Mouse (Mus musculus) midbrain, embryonic 14.5 days (tissue): Measurements from ENCODE around the gene Icam1. TPM values are rescaled to one million over a fixed set of nuclear protein-coding genes. Genes with fewer than 3 reads are reported as not detected.
"Not testable (repeated sequence)": the region's sequence is repeated elsewhere in the genome, so short reads cannot be mapped to it uniquely, and the experiment has no call there.

ENCODE experiments used
- ATAC-seq: fragments of 200-750 bp; cut with Nextera tagmentation; 2 replicates; pipeline ENCODE4 v1.8.0; 2017; ENCODE audit warnings: moderate number of reproducible peaks, moderate library complexity; ENCODE audit not compliant: low FRiP score, low TSS enrichment
- DNase-seq: peaks from one replicate; pipeline ENCODE4 v3.0.0-alpha.2; 2015
- H3K27ac ChIP-seq: fragments of 300-500 bp; sonication (generic); replicated peaks from 2 replicates; pipeline ENCODE4 v1.5.1; 2014; ENCODE audit warnings: mild to moderate bottlenecking, low read depth, low read length, moderate library complexity
- H3K27me3 ChIP-seq: fragments of 300-500 bp; sonication (generic); 2 replicates; pipeline ENCODE4 v1.6.1; 2014; ENCODE audit warnings: low read length, control low read depth, mixed read lengths; ENCODE audit not compliant: control insufficient read depth, insufficient read depth
- H3K36me3 ChIP-seq: fragments of 300-500 bp; sonication (generic); 2 replicates; pipeline ENCODE4 v1.6.1; 2014; ENCODE audit warnings: low read length, control low read depth; ENCODE audit not compliant: control insufficient read depth, insufficient read depth
- H3K4me1 ChIP-seq: fragments of 300-500 bp; sonication (generic); 2 replicates; pipeline ENCODE4 v1.6.1; 2014; ENCODE audit warnings: mild to moderate bottlenecking, antibody characterized with exemption, low read length, control low read depth; ENCODE audit not compliant: control insufficient read depth, insufficient read depth
- H3K4me2 ChIP-seq: fragments of 300-500 bp; sonication (generic); 2 replicates; pipeline ENCODE4 v1.6.1; 2014; ENCODE audit warnings: mild to moderate bottlenecking, low read length, moderate library complexity
- H3K4me3 ChIP-seq: fragments of 300-500 bp; sonication (generic); replicated peaks from 2 replicates; pipeline ENCODE4 v1.5.1; 2014; ENCODE audit warnings: low read depth, low read length
- H3K9ac ChIP-seq: fragments of 300-500 bp; sonication (generic); replicated peaks from 2 replicates; pipeline ENCODE4 v1.6.1; 2014; ENCODE audit warnings: mild to moderate bottlenecking, low read length, moderate library complexity
- H3K9me3 ChIP-seq: fragments of 300-500 bp; sonication (generic); 2 replicates; pipeline ENCODE4 v1.6.1; 2016; ENCODE audit warnings: low read length, control low read depth, mixed read lengths; ENCODE audit not compliant: control insufficient read depth
- WGBS: fragments of 180-500 bp; shearing (Covaris S2); extraction: QIAGEN DNeasy Blood & Tissue Kit; methylation state at CpG from one replicate; pipeline ENCODE4 v1.1.7; 2014; 5-methylcytosine and 5-hydroxymethylcytosine counted together
- polyA plus RNA-seq: library from polyadenylated mRNA; unstranded; fragments of >200 nt; fragmentation: Nextera tagmentation; extraction: Ambion mirVana; gene quantifications from 2 replicates; pipeline ENCODE4 v1.2.1, GENCODE M21; 2014

Icam1 gene
- polyA plus RNA-seq, 1 experiment from 2014 or later: 4.1 TPM

DNA sequence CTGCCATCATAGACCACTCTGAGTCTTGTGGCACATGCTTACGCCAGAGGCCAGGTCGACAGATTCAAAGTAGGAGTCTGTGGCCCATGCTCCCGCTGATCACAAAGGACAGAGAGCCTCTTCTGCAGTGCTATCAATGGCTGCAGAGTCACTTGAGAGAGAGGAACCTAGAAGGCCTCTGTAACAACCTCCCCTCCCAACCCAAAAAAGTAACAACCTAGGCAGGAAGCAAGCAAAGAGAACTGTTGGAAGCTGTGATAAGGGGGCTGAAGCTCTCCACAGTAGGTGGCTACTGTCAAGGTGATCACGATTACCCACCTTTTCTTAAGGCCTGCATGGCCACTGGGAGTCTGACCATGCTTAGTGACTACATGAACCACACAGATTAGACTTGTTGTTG is 27.8 kb downstream of the Icam1 start:
- no peak for DNase-seq
- no peaks in the 10 kb centered on the region for H3K9me3 ChIP-seq
- H3K4me2 ChIP-seq: no peak overlapping the region
- ATAC-seq: no peak
- no peaks in the 10 kb centered on the region for H3K4me1 ChIP-seq
- H3K27ac ChIP-seq: no peak overlapping the region
- H3K36me3 ChIP-seq: no peaks in the 10 kb centered on the region
- H3K27me3 ChIP-seq: peaks cover 18% of the 10 kb centered on the region
- H3K4me3 ChIP-seq: no peak overlapping the region
- no peak overlapping the region for H3K9ac ChIP-seq
- 82% methylated on average over 4 of the region's 4 CpGs for WGBS

- not testable (repeated sequence) for H3K4me1 ChIP-seq, H3K36me3 ChIP-seq, ATAC-seq, H3K27me3 ChIP-seq, H3K4me2 ChIP-seq, H3K9me3 ChIP-seq, H3K27ac ChIP-seq, H3K4me3 ChIP-seq, DNase-seq, H3K9ac ChIP-seq
- 53% methylated on average over 1 of the region's 1 CpGs for WGBS
These were observed 29.0 kb downstream of the Icam1 start for GRCm38 (mm10) chr9:21044785-21045184.

DNA sequence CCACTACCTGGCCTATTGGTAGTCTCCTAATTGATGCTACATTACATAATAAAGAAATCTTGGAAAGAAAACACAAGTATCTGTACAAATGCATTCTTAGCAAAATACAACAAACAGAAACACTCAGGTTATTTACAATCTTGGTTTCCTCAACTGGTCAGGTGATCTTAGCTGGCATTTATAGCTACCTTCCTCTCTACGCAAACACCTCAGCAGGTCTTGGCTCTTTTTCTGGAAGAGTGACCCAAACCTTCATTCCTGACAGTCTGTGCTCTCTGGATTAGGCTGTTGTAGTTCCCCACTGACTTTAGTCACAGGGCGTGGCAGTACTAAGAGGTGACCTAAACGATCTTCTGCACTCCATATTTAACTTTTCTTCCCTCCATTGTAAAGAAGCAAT is 29.4 kb downstream of the Icam1 start:
- Histone ChIP-seq H3K4me1 (no peaks in the 10 kb centered on the region), H3K9ac (no peak overlapping the region), H3K27ac (no peak overlapping the region), H3K4me2 (no peak overlapping the region), H3K4me3 (no peak overlapping the region), H3K36me3 (no peaks in the 10 kb centered on the region), H3K9me3 (no peaks in the 10 kb centered on the region), H3K27me3 (peaks cover 2% of the 10 kb centered on the region; the same call in 1 of the 2 replicates)
- 80% methylated on average over 3 of the region's 3 CpGs for WGBS
- no peak for DNase-seq
- ATAC-seq: no peak

DNA sequence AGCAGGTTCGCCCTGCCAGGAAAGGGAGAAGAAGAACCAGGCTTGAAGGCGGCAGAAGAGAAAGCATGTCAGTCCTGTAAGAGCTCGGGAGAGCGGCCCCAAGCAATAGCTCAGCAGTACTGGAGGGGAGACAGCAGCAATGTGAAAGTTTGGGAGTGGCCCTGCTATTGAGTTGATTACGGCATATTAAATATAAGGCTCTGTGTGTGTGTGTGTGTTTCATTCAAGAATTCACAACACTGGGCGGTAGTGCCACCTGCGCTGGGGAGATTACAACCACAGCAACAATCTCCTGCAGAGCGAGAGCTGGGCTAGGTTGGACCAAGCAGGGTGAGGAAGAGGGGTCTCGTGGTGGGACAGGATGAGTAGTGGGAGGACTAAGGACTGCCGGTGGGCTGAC is 35.8 kb downstream of the Icam1 start:
- no peaks in the 10 kb centered on the region for H3K4me1 ChIP-seq
- no peak overlapping the region for H3K4me2 ChIP-seq
- ATAC-seq (no peak), DNase-seq (no peak)
- H3K9me3 ChIP-seq: no peaks in the 10 kb centered on the region
- H3K27me3 ChIP-seq: no peaks in the 10 kb centered on the region
- H3K9ac ChIP-seq: no peak overlapping the region
- WGBS: 70% methylated on average over 10 of the region's 10 CpGs
- no peaks in the 10 kb centered on the region for H3K36me3 ChIP-seq
- no peak overlapping the region for H3K27ac ChIP-seq
- H3K4me3 ChIP-seq: no peak overlapping the region

DNA sequence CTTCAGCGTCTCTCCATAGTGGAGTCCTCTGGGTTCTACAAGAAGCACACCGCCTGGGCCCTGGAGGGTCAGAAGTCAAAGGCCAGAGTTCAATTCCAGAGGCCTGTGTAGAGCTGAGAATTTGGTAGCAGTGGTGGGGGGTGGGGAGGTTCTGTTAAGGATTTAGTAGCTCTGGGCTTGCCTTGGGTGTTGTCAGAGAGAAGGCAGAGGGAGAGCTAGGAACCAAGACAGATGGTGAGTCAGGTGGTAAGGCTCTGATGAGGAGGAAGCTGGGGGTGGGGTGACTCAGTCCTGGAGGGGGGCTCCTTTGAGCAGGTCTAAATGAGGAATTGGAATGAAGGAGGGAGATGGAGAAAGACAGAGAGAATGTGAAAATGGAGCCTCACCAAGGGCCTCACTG is 47.1 kb downstream of the Icam1 start:
- H3K36me3 ChIP-seq: peaks cover 48% of the 10 kb centered on the region
- no peak for DNase-seq
- no peak overlapping the region for H3K27ac ChIP-seq
- no peaks in the 10 kb centered on the region for H3K27me3 ChIP-seq
- H3K9ac ChIP-seq: no peak overlapping the region
- 92% methylated on average over 2 of the region's 2 CpGs for WGBS
- no peaks in the 10 kb centered on the region for H3K9me3 ChIP-seq
- H3K4me2 ChIP-seq: no peak overlapping the region
- no peaks in the 10 kb centered on the region for H3K4me1 ChIP-seq
- ATAC-seq: no peak
- no peak overlapping the region for H3K4me3 ChIP-seq

DNA sequence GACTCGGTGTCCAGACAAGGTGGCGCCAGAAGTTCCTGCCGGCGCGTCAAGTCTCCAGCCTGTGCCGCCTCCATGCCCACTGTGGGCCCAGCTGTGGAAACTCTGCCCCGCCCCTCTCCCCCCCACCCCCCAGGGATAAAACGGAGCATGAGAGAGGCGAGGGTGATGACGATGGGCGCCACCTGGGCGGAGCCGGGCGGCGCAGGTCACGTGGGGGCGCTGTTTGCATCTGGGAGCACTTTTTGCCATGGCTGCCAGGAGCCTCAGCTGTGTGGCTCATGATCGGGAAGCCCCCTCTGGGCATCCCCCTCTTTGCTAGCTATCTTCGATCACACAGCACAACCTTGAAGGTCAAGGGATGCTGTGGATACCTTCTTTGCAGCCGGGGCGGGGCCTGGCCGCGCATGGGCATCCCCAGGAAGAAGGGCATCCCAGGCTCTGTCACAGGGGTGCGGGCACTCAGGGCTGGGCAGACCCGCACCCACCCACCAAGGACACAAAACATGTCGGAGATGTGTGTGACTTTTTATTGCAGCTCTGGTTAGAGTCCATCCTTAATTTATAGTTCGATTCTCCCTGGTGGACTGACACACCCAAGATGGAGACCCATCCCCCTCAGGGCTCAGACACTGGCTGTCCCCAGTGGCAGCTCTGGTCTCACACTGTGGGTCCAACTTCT is 51.4 kb downstream of the Icam1 start, which contains the start of gene Zglp1:
TSS of gene Zglp1 (minus strand) at position 88 of the 679 bp plus-strand sequence.
- H3K27me3 ChIP-seq: no peaks in the 10 kb centered on the region
- ATAC-seq (no peak), DNase-seq (no peak)
- H3K27ac ChIP-seq: no peak within 1 kb of the TSS
- no peak within 1 kb of the TSS for H3K4me3 ChIP-seq
- no peak within 1 kb of the TSS for H3K4me2 ChIP-seq
- peaks cover 1% of the 10 kb centered on the region; the same call in 1 of the 2 replicates for H3K4me1 ChIP-seq
- peaks cover 46% of the 10 kb centered on the region for H3K36me3 ChIP-seq
- 85% methylated on average over 27 of the region's 27 CpGs for WGBS
- H3K9me3 ChIP-seq: no peaks in the 10 kb centered on the region
- no peak within 1 kb of the TSS for H3K9ac ChIP-seq

- Histone ChIP-seq H3K4me1 (peaks cover 8% of the 10 kb centered on the region; the same call in 1 of the 2 replicates), H3K9me3 (no peaks in the 10 kb centered on the region), H3K27ac (no peak overlapping the region; the same call in 1 of the 2 replicates), H3K4me3 (peak overlapping the region; percentile 86), H3K9ac (peak overlapping the region; percentile 85), H3K36me3 (peaks cover 34% of the 10 kb centered on the region), H3K27me3 (no peaks in the 10 kb centered on the region), H3K4me2 (peak overlapping the region; percentile 93)
- DNase-seq (no peak), ATAC-seq (no peak)
- WGBS: 22% methylated on average over 4 of the region's 4 CpGs
These were observed 56.9 kb downstream of the Icam1 start for GRCm38 (mm10) chr9:21072641-21073040.

DNA sequence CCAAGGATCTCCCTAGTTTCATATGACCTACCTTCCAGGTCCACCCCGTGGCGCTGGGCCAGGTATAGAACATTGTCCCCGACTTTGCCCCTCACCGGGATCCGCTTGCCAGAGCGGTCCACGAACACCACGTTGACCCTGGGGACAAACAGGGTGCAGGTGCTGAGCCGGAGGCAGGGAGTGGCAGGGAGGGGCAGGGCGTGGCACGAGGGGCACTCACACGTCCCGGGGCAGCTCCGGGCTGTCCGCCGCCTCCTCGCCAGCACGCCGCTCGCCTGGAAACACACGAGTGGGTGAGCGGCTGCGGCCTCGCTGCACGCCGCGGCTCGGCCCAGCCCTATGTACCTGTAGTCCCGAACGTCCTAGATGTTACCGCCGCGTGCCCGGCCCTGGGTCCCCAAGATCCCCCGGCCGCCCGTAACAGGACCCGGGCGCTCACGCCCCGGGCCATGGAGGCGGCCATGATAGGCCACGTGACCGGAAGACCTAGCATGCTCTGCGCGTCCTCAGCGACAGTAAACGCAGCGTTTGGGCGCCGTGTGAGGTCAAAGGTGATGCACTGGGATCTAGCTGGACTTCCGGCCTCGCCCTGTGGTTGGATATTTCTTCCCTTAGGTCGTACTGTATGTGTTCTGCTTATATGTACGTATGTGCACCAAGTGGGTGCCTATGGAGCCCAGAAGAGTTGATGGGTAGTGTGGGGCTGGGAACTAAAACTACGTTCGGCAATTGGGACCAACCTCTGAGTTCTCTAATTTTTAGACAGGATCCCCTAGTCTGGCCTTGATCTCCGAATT is 57.5 kb downstream of the Icam1 start, which contains the start of the genes Gm49373 and Fdx1l:
TSS of gene Gm49373 (minus strand) at position 53 of the 797 bp plus-strand sequence.
TSS of gene Fdx1l (minus strand) at position 571 of the 797 bp plus-strand sequence.
- Histone ChIP-seq H3K9ac (peak within 1 kb of the TSS; percentile 85), H3K4me2 (peak within 1 kb of the TSS; percentile 93), H3K36me3 (peaks cover 35% of the 10 kb centered on the region), H3K4me1 (peaks cover 8% of the 10 kb centered on the region; the same call in 1 of the 2 replicates), H3K27ac (peak within 1 kb of the TSS; percentile 60), H3K27me3 (no peaks in the 10 kb centered on the region), H3K9me3 (no peaks in the 10 kb centered on the region), H3K4me3 (peak within 1 kb of the TSS; percentile 86)
- ATAC-seq (peak; percentile 94), DNase-seq (peak; percentile 95)
- WGBS: 3% methylated on average over 58 of the region's 58 CpGs
